In the genomic region with DNA sequence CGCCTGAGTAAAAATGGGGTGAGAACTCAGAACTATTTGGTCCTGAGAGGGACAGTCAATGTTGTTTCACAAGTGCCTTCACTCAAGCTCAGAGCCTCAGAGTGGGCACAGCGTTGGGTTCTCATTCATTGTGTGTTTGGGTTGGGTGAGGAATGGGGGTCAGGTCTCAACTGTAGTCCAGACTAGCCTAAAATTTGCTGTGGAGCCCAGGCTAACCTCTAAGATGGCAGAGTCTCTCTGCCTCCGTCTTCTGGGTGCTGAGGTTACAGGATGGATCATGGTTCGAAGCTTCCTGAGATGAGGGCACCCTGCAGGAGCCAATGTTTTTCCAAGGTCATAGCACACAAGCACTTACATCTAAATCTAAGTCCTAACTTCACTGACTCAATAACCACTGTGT, we compare ENCODE assay signal across 23 mouse cellular contexts. TPM values are rescaled to one million over a fixed set of nuclear protein-coding genes. Genes with fewer than 3 reads are reported as not detected.
"Had no signal": no experiment of that assay in that cellular context is flagged by ENCODE, and none has a peak within 500 bp of the region (broad histone marks: within the 10 kb centered on the region; RNA-seq: fewer than 3 reads in every experiment).

No protein-coding gene starts in this region.

- H3K4me2 ChIP-seq: neural tube, embryonic 13.5 days; neural tube, embryonic 15.5 days; stomach, embryonic 15.5 days had no signal

- H3K27me3 ChIP-seq: neural tube, embryonic 13.5 days; neural tube, embryonic 15.5 days; stomach, embryonic 15.5 days had no signal

- H3K27ac ChIP-seq: neural tube, embryonic 13.5 days; neural tube, embryonic 15.5 days; stomach, embryonic 15.5 days; stomach, postnatal 0 days had no signal

- H3K4me3 ChIP-seq: neural tube, embryonic 13.5 days; neural tube, embryonic 15.5 days; stomach, embryonic 15.5 days had no signal

- H3K36me3 ChIP-seq: neural tube, embryonic 13.5 days; neural tube, embryonic 15.5 days; stomach, embryonic 15.5 days had no signal

- H3K9ac ChIP-seq: neural tube, embryonic 13.5 days; neural tube, embryonic 15.5 days; stomach, embryonic 15.5 days had no signal

- DNase-seq: retina, postnatal 1 day; right cerebral cortex, adult 18-20 months; right cerebral cortex, postnatal 14 days; right cerebral cortex, postnatal 25 days; right cerebral cortex, postnatal 4 days; spleen, adult 18-20 months; thymus, adult 18-20 months; thymus, adult 2 months; thymus, postnatal 14 days; thymus, postnatal 25 days; thymus, postnatal 36 days; thymus, postnatal 4 days had no signal

- H3K9me3 ChIP-seq: neural tube, embryonic 13.5 days; neural tube, embryonic 15.5 days; stomach, embryonic 15.5 days had no signal

RNA-seq across cellular contexts. Expression of a gene that starts 37.4 kb away (rescaled TPM):
- polyA plus RNA-seq: small intestine, adult 2 months had no signal

RNA-seq across cellular contexts. Expression of a gene that starts 38.8 kb away (rescaled TPM):
- total RNA-seq: neutrophil, adult 5-6 weeks had no signal
- polyA plus RNA-seq: neural tube, embryonic 13.5 days; neural tube, embryonic 14.5 days; neural tube, embryonic 15.5 days; small intestine, adult 2 months; spleen, adult 2 months; stomach, embryonic 14.5 days; stomach, embryonic 15.5 days; stomach, embryonic 16.5 days; stomach, postnatal 0 days; urinary bladder, adult 2 months had no signal
